Mouse (Mus musculus) neutrophil, adult 5-6 weeks (primary cell): ENCODE data around the gene Rmi1. TPM values are rescaled to one million over a fixed set of nuclear protein-coding genes. Genes with fewer than 3 reads are reported as not detected.
"Not testable (repeated sequence)": the region's sequence is repeated elsewhere in the genome, so short reads cannot be mapped to it uniquely, and the experiment has no call there.

ENCODE experiments used
- ATAC-seq: fragments of 151-379, 151-347 bp; 2 replicates; pipeline ENCODE4 v1.8.0; 2017; ENCODE audit warnings: mild to moderate bottlenecking, moderate TSS enrichment; ENCODE audit not compliant: insufficient number of reproducible peaks, poor library complexity, low FRiP score, severe bottlenecking; ENCODE audit errors: extremely low read depth
- total RNA-seq: library from RNA; stranded (forward); fragments of 200-1000 nt; gene quantifications from 2 replicates; pipeline ENCODE4 v1.2.3, GENCODE M21; 2017

Gene Rmi1
- total RNA-seq, 1 experiment from 2014 or later, result 38.4 TPM

DNA sequence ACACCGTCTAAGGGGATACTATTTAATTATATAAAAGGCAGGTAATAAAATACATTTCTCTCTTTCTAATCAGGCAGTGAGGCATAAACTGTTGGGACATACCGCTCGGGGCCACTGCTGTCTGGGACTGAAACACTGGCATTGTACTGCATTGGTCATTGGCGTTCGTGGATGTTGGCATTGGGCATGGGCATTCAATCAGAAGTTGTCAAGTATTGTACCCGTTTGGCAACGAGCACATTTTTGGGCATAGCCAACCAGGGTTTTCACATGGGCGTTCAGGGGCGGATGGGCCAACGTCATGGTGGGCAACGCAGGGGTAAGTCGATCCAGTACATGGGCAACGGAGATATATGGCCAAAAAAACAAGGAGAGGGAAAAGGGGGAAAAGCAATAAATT, 4.4 kb upstream of the Rmi1 start:
- no peak for ATAC-seq

DNA sequence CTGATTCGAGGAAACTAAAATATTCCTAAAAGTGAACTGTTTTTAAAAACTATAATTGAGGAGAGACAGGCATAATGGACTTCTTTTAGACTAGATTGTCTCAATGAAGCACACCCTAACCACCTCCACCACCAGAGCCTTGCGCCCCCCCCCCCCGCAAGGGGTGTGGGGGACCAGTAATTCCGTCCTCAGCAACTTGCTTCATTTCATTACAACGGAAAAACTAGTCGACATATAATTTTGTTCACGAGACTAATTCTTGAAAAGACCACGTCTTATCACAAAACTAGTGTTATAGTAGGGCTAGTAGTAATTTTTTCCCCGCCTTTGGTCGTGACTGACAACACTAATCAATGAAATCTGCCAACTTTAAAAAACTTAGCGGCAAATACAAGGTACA, 1.5 kb upstream of the Rmi1 start:
- ATAC-seq, result no peak

DNA sequence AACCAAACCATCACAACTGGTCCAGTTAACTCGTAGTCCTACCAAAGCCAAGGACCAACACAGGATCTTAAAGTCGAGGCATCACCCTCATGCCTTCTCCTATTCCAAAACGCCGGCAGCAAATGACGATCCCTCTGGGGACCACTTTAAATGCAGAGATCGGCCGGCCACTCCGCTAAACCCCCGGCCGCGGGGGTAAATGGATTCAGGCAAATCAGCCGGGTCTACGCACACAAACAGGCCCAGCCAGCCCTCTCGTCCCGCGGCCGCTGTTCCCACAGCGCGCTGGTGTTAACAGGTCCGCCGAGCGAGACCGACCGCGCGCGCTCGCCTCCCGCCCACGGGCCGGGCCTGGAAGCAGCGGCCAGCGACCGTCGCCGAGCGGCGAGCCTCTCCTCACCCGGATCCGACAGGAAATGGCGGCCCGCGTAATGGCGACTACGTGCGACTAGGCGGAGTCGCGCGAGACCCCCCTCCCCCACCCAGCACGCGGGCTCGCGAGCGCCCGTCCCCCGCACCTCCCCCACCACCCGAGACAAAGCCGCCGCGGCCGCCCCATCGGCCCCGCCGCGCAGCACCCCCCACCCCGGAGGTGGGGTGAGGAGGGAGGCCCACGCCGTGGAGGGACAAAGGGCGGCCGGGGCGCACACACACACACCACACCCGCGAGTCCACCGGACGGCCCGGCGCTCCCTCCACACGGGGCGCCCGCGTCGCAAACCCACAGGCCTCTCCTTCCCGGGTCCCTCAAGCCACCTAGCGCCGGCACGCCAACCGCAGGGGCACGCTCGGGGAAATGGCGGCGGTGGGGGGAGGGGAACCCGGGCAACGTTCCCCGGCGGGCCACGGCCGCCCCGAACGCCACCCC, 679 bp upstream of the Rmi1 start:
- ATAC-seq, result peak; percentile 27

DNA sequence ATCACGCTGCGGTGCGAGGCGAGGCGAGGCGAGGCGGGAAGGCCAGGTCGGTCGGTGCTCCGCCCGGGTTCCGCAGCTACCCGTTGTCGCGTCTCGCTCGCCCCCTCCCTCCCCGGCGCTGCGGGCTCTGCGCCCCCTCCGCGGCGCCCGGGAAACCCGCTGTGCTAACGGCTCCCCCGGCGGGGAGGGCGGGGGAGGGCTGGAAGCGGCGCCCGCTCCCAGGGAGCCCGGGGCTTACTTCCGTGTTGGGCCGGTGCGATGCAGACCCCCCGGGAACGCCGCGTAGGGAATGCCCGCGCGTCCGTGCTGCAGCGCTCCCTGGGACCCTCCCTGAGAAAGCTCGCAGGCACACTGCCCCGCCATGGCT, 679 bp downstream of the Rmi1 start:
- ATAC-seq, result 0 out of 2 replicates have a peak, but pooled peaks have one; percentile 2

DNA sequence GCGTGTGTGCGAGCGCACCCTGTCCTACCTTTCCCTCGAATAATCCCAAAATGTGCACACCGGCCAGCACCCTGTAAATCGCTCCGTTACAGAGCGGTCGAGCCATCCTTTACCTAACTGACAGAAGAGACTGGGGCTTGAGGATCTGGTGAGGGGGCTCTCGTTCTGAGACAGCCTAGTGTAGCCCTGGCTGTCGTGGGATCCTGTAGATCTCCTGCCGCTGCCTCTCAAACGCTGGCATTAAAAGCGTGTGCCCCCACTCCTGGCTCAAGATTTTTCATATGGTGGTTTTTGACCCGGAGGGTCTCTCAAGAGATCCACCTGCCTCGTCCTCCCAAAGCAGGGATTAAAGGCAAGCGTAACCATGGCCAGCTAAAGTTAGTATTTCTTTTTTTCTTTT, 1.2 kb downstream of the Rmi1 start, which contains the start of gene Hnrnpk:
TSS of gene Hnrnpk (minus strand) at position 101 of the 400 bp plus-strand sequence.
- not testable (repeated sequence) for ATAC-seq

DNA sequence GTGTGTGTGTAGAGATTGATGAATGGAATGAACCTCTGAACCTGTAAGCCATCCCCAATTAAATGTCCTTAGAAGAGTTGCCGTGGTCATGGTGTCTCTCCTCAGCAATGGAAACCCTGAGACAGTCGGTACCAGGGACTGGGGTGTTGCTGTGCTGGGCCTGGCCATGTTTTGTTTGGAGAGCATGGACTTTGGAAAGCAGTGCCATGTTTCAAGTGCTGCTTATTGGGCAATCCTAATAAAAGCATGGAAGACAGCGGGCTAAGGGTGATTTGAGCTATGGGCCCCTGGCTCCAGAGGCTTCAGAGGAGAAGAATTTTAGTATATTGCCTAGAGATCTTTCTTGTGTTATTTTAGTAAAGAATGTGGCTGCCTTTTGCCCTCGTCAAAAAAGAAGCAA, 9.0 kb downstream of the Rmi1 start:
- no peak for ATAC-seq

DNA sequence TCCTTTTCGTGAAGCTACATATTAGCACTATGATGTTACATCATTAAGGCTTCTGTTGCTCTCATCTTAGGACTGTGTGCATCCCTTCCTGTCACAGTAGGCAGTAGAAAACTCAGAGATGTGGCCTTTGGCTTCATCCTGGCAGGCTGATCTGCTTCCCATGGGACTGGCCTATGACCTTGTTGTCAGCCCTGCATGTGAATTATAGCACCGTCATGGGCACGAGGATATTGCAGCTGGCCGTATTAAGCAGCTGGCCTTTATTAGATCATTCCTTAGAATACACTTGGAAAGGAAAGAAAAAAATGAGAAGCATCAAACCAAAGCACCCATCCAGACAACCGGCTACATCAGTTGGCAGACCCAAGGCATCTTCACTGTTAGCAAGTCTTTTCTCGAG, 13.3 kb downstream of the Rmi1 start:
- no peak for ATAC-seq

DNA sequence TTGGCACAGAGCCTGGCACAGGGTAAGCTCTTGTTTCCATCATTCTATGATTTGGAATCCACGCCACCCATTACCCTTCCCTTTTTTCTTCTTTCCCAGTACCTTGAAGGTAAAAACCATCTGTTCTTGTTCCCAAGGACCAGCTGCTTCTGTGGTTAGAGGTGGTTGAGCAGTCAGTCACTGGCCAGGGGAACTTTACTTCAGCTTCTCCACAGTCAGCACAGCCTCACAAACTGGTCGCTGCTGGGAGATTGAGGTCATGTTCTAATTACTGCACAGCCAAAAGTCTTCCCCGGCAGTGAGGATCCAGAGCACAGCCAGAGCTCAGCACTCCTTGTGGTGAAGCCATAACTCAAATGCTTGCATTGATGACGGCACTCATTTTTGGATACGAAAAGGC, 13.8 kb downstream of the Rmi1 start:
- no peak for ATAC-seq

DNA sequence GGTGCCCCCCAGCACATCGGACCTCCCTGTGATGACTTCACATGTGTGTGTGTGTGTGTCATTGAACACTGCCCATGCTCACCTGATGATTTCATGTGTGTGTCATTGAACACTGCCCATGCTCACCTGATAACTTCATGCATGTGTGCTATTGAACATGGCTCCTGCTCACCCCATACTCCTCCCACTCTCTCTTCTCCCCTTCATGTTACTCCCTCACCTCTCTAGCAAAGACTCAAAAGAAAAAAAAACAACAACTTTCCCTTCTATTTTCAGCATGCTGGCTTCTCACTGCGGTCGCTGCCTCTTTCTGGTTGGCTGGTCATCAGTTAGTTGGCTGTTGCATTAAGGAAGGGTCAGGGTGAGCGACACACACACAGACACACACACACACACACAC, 16.6 kb downstream of the Rmi1 start:
- ATAC-seq, result peak; percentile 32; the same call in 1 of the 2 replicates

DNA sequence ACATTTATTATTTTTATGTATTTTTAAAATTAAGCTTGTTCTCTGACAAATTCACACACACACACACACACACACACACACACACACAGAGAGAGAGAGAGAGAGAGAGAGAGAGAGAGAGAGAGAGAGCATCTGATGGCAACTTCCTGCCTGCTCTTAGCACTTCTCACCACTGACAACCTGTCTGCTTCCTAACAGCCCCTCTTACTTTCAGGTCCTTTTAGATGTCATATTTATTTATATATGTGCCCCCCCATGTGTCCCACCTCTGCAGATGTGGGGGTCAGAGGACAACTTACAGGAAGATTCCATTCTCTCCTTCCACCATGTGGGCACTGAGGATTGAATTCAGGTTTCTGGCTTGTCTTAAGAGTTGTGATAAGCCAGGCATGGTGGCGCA, 17.2 kb downstream of the Rmi1 start:
- ATAC-seq, result no peak

DNA sequence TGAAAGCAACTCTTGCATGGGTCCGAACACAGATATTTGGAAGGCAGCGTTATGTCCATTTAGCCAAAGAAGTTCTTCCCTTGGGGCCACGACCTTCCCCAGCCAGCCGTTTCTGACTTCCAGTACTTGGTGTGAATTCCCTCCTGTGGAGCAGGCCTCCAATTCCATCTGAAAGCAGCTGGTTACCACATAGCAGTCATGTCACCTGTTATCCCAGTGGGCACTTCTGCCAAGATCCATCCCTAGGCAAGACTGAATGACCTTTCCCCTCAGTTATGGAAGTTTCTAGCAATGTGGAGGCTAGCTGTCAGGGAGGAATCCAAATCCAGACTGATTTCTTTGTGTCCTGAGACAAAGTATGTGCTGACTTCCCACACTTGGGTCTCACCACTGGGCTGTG, 19.0 kb downstream of the Rmi1 start:
- no peak for ATAC-seq

DNA sequence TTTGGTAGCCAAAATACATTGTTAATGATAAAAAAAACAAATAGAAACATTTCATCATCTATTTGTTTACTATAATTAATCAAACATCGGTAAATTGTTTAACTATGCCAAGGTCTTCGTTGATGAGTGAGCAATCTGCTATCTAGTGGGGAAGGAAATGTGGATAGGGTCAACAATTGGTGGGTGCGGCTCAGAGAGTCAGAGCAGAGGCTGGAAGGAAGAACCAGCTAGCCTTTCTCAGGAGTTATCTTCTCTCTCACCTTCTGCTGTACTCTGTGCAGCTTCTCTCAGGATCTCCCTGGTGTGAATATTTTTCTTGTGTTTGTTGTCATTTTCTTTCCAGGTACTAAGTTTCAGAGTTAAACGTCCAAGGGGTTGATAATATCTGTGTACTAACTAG, 20.2 kb downstream of the Rmi1 start:
- ATAC-seq, result no peak

DNA sequence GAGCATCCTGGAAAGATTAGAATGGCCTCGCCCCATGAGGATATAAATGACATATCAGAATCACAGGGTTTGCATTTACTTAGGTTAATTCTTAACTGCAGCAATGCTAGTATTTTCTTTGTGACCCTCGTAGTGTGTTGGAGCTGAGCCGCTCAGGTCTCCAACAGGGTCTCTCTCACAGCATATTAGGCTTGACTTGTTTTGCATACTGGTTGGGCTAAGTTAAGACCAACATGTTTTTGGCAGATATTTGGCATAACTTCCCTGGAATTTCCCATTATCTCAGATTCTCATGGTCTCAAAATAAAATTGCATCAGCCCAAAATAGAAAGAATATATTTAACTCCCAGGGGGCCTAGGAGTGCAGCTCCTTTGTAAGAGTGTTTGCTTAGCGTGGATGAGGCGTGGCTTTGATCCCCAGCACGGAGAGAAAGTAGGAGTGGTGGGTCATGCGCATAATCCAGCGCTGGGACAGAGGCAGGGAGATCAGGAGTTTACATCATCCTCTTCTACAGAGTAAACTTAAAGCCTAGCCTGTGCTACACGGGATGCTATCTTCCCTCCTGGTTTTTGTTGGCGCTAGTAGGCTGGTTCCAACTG, 21.1 kb downstream of the Rmi1 start:
- ATAC-seq, result no peak

DNA sequence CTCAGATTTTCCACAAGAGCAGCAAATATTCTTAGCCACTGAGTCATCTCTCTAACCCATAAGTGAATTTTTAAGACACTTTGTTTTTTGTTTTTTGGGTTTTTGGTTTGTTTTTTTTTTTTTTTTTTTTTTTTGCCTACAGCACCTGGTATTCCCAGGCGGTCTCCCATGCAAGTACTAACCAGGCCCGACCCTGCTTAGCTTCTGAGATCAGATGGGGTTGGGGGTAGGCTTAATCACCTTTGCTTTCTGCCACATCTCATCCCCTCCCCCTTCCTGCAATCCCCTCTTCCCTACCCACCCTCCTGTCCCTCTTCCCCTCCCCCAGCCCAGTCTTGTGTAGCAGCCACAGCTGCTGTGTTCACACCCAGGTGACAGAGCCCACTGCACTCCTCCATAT, 37.7 kb downstream of the Rmi1 start:
- no peak for ATAC-seq

DNA sequence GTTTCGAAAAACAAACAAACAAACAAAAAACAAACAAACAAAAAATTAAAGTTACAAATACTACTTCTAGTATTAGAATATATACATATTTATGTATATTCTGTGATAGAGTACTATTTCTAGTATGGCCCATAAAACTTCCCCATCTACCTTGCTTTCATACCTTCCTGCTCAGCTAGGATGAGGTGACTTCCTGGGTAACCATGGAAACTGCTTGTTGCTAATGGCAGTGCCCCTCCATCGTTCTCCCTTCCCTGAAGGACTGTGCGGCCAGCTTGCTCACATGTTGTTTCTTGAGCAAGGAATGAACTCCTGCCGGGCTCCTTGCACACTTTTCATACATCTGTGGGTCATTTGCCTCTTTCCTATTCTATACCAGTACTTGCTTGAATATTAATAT, 41.3 kb downstream of the Rmi1 start:
- ATAC-seq, result no peak

DNA sequence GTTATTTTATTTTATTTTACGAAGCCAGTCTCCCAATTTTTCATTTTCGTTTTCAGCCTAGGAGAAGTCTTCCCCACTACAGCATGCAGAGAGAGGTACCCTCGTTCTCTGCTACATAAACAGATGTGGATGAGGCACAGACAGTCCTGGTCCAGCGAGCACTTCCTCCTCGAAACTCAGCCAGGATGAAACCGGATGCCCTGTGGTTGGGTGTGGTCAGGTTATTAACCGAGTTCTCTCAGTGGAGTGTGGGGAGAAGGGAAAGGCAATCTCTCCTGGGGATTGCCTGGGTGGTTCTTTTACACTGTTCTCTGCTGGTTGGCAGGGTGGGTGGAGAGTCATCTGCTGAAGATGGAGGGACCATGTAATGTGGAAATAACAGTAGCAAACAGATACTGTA, 41.7 kb downstream of the Rmi1 start:
- peak; percentile 80 for ATAC-seq

DNA sequence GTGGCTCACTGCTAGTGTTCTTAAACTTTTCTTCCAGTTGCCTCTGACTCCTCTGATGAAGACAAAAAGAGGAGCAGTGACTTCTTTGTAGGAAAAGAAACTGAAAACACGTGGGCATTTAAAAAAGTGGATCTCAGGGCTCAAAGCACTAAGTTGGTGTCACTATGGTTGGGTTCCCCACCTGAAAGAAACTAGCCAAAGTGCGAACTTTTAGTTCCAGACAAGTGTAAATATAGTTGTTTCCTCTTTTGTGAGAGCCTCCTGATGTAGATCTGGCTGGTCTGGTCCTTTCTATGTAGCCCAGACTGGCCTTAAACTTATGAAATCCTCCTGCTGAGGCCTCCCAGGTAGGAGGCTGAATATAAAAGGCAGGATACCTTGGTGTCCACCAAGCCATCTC, 44.5 kb downstream of the Rmi1 start:
- no peak for ATAC-seq

DNA sequence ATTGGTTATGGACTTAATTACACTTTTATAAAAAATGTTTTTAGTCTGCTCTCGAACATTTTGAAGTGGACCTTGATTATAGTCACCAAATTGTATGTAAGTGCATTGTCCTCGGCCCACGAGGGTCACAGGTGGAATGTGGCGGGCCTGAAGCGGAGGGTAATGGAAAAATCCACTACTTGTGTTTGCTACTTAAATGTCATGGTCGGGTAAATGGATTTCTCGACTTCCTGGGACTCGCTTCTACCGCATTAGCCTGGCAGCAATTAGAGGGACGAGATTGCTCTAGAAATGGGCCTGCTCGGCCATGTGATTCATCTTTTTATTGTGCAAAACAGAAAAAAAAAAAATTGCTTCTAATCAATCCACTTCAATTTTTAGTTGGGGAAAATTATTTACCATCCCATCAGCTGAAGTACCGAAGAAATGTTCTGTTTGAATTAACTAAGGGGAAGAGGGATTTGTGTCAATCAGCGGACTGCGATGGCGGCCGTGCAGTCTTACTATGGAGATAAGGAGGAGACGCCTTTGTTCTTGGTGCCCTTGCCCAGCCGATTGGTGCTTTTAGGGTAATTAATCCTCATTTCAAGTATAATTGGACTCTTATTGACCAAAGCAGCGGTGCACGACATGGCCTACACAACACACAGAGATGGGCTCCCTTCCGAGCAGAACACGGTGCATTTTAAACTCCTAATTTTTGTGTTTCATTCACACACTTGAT, 48.6 kb downstream of the Rmi1 start:
- ATAC-seq, result no peak

DNA sequence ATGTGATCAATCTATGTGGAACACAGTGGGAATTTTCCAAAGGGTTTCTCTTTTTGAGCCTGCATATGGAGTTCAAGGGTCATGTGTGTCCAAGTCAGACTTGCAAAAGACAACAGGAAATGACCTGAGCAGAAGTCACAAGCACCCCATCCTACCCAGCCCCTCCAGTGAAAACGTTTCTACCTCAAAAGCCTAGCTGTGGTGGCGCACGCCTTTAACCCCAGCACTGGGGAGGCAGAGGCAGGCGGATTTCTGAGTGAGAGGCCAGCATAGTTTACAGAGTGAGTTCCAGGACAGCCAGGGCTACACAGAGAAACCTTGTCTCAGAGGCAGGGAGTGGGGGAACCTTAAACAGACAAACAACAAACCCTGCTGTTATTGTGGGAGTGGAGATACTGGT, 50.2 kb downstream of the Rmi1 start:
- ATAC-seq, result no peak
